In the genomic region with DNA sequence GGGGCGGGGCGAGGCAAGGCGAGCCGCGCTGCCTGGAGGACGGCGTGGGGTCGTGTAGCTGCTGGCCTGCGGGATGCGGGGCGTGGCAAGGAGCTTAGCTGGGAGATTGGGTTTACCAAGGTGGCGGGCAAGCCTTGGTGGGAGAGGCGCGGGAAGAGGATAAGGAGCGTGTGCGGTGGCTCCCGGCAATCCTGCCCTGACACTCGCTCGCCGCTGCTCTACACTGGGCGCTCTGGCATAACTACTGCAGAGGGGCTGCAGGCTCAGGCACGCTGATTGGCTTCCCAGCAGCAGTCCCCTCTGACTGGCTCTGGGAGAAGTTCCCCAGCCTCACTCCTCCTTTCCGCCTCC, we compare ENCODE assay signal across 7 mouse cellular contexts. TPM values are rescaled to one million over a fixed set of nuclear protein-coding genes. Genes with fewer than 3 reads are reported as not detected.
DNase-seq lines count a peak whose midpoint lies in the region; ATAC-seq and TF ChIP-seq lines count a peak whose summit lies in the region.

No protein-coding gene starts in this region.

- peak; percentile 95 for ATAC-seq in forebrain, embryonic 14.5 days
- peak; percentile 88 for ATAC-seq in intestine, embryonic 16.5 days
- ATAC-seq in midbrain, embryonic 15.5 days (replicated peaks), result peak; percentile 97

- no peaks in the 10 kb centered on the region for H3K9me3 ChIP-seq in forebrain, embryonic 14.5 days (replicated peaks; ENCODE audit: control insufficient read depth, low read length)
- no peaks in the 10 kb centered on the region for H3K9me3 ChIP-seq in intestine, embryonic 16.5 days (ENCODE audit: control insufficient read depth, low read length)
- no peaks in the 10 kb centered on the region for H3K9me3 ChIP-seq in midbrain, embryonic 15.5 days

- H3K4me1 ChIP-seq in cortical plate, adult 2 months (ENCODE audit: control insufficient read depth, insufficient read depth, low read length), result no peaks in the 10 kb centered on the region; the same call in 1 of the 2 replicates
- no peaks in the 10 kb centered on the region for H3K4me1 ChIP-seq in forebrain, embryonic 14.5 days (ENCODE audit: control insufficient read depth, insufficient read depth, low read length)
- H3K4me1 ChIP-seq in intestine, embryonic 16.5 days (ENCODE audit: control insufficient read depth, insufficient read depth, low read length), result 0 out of 2 replicates have a peak, but pooled peaks cover 8% of the 10 kb centered on the region
- peaks cover 6% of the 10 kb centered on the region; the same call in 1 of the 2 replicates for H3K4me1 ChIP-seq in midbrain, embryonic 15.5 days

- H3K4me3 ChIP-seq in cortical plate, adult 2 months (ENCODE audit: insufficient read depth, low read length), result peak overlapping the region; percentile 36
- peak overlapping the region; percentile 40 for H3K4me3 ChIP-seq in forebrain, embryonic 14.5 days (ENCODE audit: low read depth, low read length)
- H3K4me3 ChIP-seq in intestine, embryonic 16.5 days (ENCODE audit: low read length), result peak overlapping the region; percentile 66
- H3K4me3 ChIP-seq in midbrain, embryonic 15.5 days, result peak overlapping the region; percentile 53

- no peaks in the 10 kb centered on the region for H3K27me3 ChIP-seq in forebrain, embryonic 14.5 days (replicated peaks; ENCODE audit: control insufficient read depth, insufficient read depth, low read length)
- no peaks in the 10 kb centered on the region for H3K27me3 ChIP-seq in intestine, embryonic 16.5 days (replicated peaks; ENCODE audit: control insufficient read depth, insufficient read depth, low read length)
- 0 out of 2 replicates have a peak, but pooled peaks cover 10% of the 10 kb centered on the region for H3K27me3 ChIP-seq in midbrain, embryonic 15.5 days (replicated peaks)

- DNase-seq in left cerebral cortex, postnatal 4 days, result peak; percentile 65
- DNase-seq in left cerebral cortex, adult 9 months (ENCODE audit: low spot score in 2 of 2), result no peak
- peak; percentile 71 for DNase-seq in forebrain, embryonic 14.5 days (ENCODE audit: low spot score)
- no peak for DNase-seq in spleen, postnatal 14 days (ENCODE audit: low spot score in 2 of 2)

- TF ChIP-seq CTCF in cortical plate, adult 2 months (IDR thresholded peaks at IDR 0.05; ENCODE audit: extremely low read depth, insufficient read depth, low read length), result no peak

- intact Hi-C loops in left cerebral cortex, postnatal 4 days (cut with DNase I), result no loop called here

- H3K27ac ChIP-seq in cortical plate, adult 2 months (ENCODE audit: insufficient read depth, low read length), result no peak overlapping the region
- H3K27ac ChIP-seq in forebrain, embryonic 14.5 days (ENCODE audit: low read depth, low read length), result no peak overlapping the region
- H3K27ac ChIP-seq in intestine, embryonic 16.5 days (ENCODE audit: low read length), result peak overlapping the region; percentile 66
- no peak overlapping the region for H3K27ac ChIP-seq in midbrain, embryonic 15.5 days

- 34% methylated on average over 22 of the region's 23 CpGs for WGBS in forebrain, embryonic 14.5 days
- WGBS in intestine, embryonic 16.5 days, result 13% methylated on average over 20 of the region's 23 CpGs
- 26% methylated on average over 23 of the region's 23 CpGs for WGBS in midbrain, embryonic 15.5 days

- no peak overlapping the region for H3K9ac ChIP-seq in forebrain, embryonic 14.5 days (ENCODE audit: low read length)
- H3K9ac ChIP-seq in intestine, embryonic 16.5 days (ENCODE audit: low read depth, low read length), result peak overlapping the region; percentile 78
- peak overlapping the region; percentile 17; the same call in 1 of the 2 replicates for H3K9ac ChIP-seq in midbrain, embryonic 15.5 days

- H3K36me3 ChIP-seq in forebrain, embryonic 14.5 days (ENCODE audit: control insufficient read depth, insufficient read depth, low read length), result no peaks in the 10 kb centered on the region
- H3K36me3 ChIP-seq in intestine, embryonic 16.5 days (ENCODE audit: control insufficient read depth, insufficient read depth, low read length), result no peaks in the 10 kb centered on the region
- H3K36me3 ChIP-seq in midbrain, embryonic 15.5 days (replicated peaks), result no peaks in the 10 kb centered on the region

- TF ChIP-seq POLR2A in cortical plate, adult 2 months (IDR thresholded peaks at IDR 0.05; ENCODE audit: extremely low read depth, insufficient read depth, low read length), result no peak

- peak overlapping the region; percentile 72 for H3K4me2 ChIP-seq in forebrain, embryonic 14.5 days (ENCODE audit: low read length)
- H3K4me2 ChIP-seq in intestine, embryonic 16.5 days (ENCODE audit: low read depth, low read length), result peak overlapping the region; percentile 55
- peak overlapping the region; percentile 91 for H3K4me2 ChIP-seq in midbrain, embryonic 15.5 days

RNA-seq across cellular contexts. Expression of gene Gpc3, which starts 0.3 kb away (rescaled TPM):
- total RNA-seq in left cerebral cortex, postnatal 4 days (2021), result 10 to 100 TPM; 22.4 to 23.5 TPM
- 2.4 and 3.2 TPM in 2 replicates for polyA plus RNA-seq in cortical plate, adult 2 months (2012; rRNA removed)
- 51.2 and 64.7 TPM in 2 replicates for polyA plus RNA-seq in forebrain, embryonic 14.5 days (2014; fragmentation: Nextera tagmentation; extraction: Ambion mirVana)
- polyA plus RNA-seq in intestine, embryonic 16.5 days (2015; fragmentation: Nextera tagmentation; extraction: Ambion mirVana), result 507 and 515 TPM in 2 replicates
- 60.1 and 66.2 TPM in 2 replicates for polyA plus RNA-seq in midbrain, embryonic 15.5 days (2015; fragmentation: Nextera tagmentation; extraction: Ambion mirVana)

Comparison
In these comparisons a context has a peak if more than half of its experiments do, and no peak if none do; other contexts are left out.
1. DNase-seq: peak in left cerebral cortex, postnatal 4 days (single experiment) and forebrain, embryonic 14.5 days (single experiment); none in left cerebral cortex, adult 9 months (0 of 2) and spleen, postnatal 14 days (0 of 2).
2. RNA of gene Gpc3, which starts 0.3 kb away (polyA plus RNA-seq): 507 to 515 TPM in intestine, embryonic 16.5 days, 60.1 to 66.2 TPM in midbrain, embryonic 15.5 days and 51.2 to 64.7 TPM in forebrain, embryonic 14.5 days; 2.4 to 3.2 TPM in cortical plate, adult 2 months; every median in the first group is over 10 times any median in the second.
3. Peak in every context shown above with its lines, with median percentiles within 50 percentile points of each other: H3K4me3 ChIP-seq, ATAC-seq and H3K4me2 ChIP-seq.